Mouse (Mus musculus) spleen, postnatal 36 days (tissue): ENCODE data around the gene Gzme.
"Not testable (repeated sequence)": the region's sequence is repeated elsewhere in the genome, so short reads cannot be mapped to it uniquely, and the experiment has no call there.

ENCODE experiments used
- DNase-seq, 2 experiments: peaks; one replicate each; pipeline ENCODE4 v3.0.0; 2022; ENCODE audit warnings: low spot score in 2 of 2, mixed read lengths in 1 of 2

The Gzme gene

GRCm38 (mm10) chr14:56120525-56120924 lies at the start of gene Gzme:
TSS of gene Gzme (minus strand) at chr14:56120625.
- no peak for DNase-seq

- DNase-seq: no peak
These were observed 47.6 kb upstream of the Gzme start for GRCm38 (mm10) chr14:56168009-56168408.

GRCm38 (mm10) chr14:56162109-56162508 lies 41.7 kb upstream of the Gzme start:
- no peak for DNase-seq

- not testable (repeated sequence) for DNase-seq
These were observed 39.1 kb upstream of the Gzme start, which contains the start of gene Gzmg for GRCm38 (mm10) chr14:56159479-56159878. TSS of gene Gzmg (minus strand) at chr14:56159579.

GRCm38 (mm10) chr14:56155340-56155739 lies 34.9 kb upstream of the Gzme start:
- DNase-seq: no peak

- not testable (repeated sequence) for DNase-seq
These were observed 13.2 kb upstream of the Gzme start for GRCm38 (mm10) chr14:56133675-56134074.

- not testable (repeated sequence) for DNase-seq
These were observed 12.1 kb upstream of the Gzme start, which contains the start of gene Gzmd for GRCm38 (mm10) chr14:56132508-56132907. TSS of gene Gzmd (minus strand) at chr14:56132608.

- no peak for DNase-seq
These were observed 7.9 kb upstream of the Gzme start for GRCm38 (mm10) chr14:56128341-56128740.

GRCm38 (mm10) chr14:56123516-56123915 lies 3.1 kb upstream of the Gzme start:
- no peak for DNase-seq

- DNase-seq: not testable (repeated sequence)
These were observed 4.7 kb downstream of the Gzme start for GRCm38 (mm10) chr14:56115531-56116310.

- DNase-seq: no peak
These were observed 14.8 kb downstream of the Gzme start for GRCm38 (mm10) chr14:56105447-56106180.

GRCm38 (mm10) chr14:56105016-56105415 lies 15.4 kb downstream of the Gzme start:
- no peak for DNase-seq

GRCm38 (mm10) chr14:56103452-56103851 lies 17.0 kb downstream of the Gzme start:
- no peak for DNase-seq

- no peak for DNase-seq
These were observed 18.0 kb downstream of the Gzme start, which contains the start of gene Ctsg for GRCm38 (mm10) chr14:56102386-56102785. TSS of gene Ctsg (minus strand) at chr14:56102574.

GRCm38 (mm10) chr14:56098940-56099339 lies 21.5 kb downstream of the Gzme start:
- DNase-seq: no peak

GRCm38 (mm10) chr14:56097597-56097996 lies 22.8 kb downstream of the Gzme start:
- DNase-seq: no peak

GRCm38 (mm10) chr14:56093353-56093752 lies 27.1 kb downstream of the Gzme start:
- no peak for DNase-seq

GRCm38 (mm10) chr14:56086711-56087110 lies 33.7 kb downstream of the Gzme start:
- no peak for DNase-seq

- no peak for DNase-seq
These were observed 35.3 kb downstream of the Gzme start, which contains the start of gene Mcpt8 for GRCm38 (mm10) chr14:56085167-56085566. TSS of gene Mcpt8 (minus strand) at chr14:56085273.

- DNase-seq: no peak
These were observed 38.4 kb downstream of the Gzme start for GRCm38 (mm10) chr14:56082016-56082415.
